Mouse (Mus musculus) myocyte (in vitro differentiated cells): Measurements from ENCODE around the gene Thumpd3. TPM values are rescaled to one million over a fixed set of nuclear protein-coding genes. Genes with fewer than 3 reads are reported as not detected.

Source experiments
- H3K27me3 ChIP-seq: one replicate; pipeline ENCODE4 v1.6.1; 2011; ENCODE audit not compliant: control insufficient read depth, insufficient read depth, insufficient read length
- H3K36me3 ChIP-seq: one replicate; pipeline ENCODE4 v1.6.1; 2011; ENCODE audit not compliant: control insufficient read depth, insufficient read depth
- H3K4me2 ChIP-seq: one replicate; pipeline ENCODE4 v1.6.1; 2011; ENCODE audit warnings: low read depth, control low read depth
- H3K4me3 ChIP-seq: one replicate; pipeline ENCODE4 v1.5.1; 2011; ENCODE audit warnings: mild to moderate bottlenecking, control low read depth, moderate library complexity
- H3K79me2 ChIP-seq: one replicate; pipeline ENCODE4 v1.6.1; 2011; ENCODE audit not compliant: control insufficient read depth, insufficient read depth
- H3ac ChIP-seq: one replicate; pipeline ENCODE4 v1.6.1; 2011; ENCODE audit not compliant: control insufficient read depth, insufficient read length
- CEBPB ChIP-seq: IDR thresholded peaks from 2 replicates; pipeline ENCODE4 v1.6.1; 2011; ENCODE audit warnings: mild to moderate bottlenecking, moderate library complexity; ENCODE audit not compliant: poor library complexity, insufficient read depth, severe bottlenecking
- E2F4 ChIP-seq: IDR thresholded peaks from one replicate; pipeline ENCODE4 v1.6.1; 2011; ENCODE audit warnings: mild to moderate bottlenecking, control low read depth, moderate library complexity; ENCODE audit not compliant: insufficient read depth
- MAX ChIP-seq: IDR thresholded peaks from one replicate; pipeline ENCODE4 v1.6.1; 2011; ENCODE audit warnings: low read depth, mild to moderate bottlenecking, control low read depth
- MYOD1 ChIP-seq, 3 experiments: IDR thresholded peaks; one replicate each; pipeline ENCODE4 v1.6.1; 2011; ENCODE audit warnings: control low read depth in 2 of 3, low read depth in 2 of 3, mild to moderate bottlenecking in 2 of 3, moderate library complexity in 1 of 3; ENCODE audit not compliant: insufficient read length in 2 of 3, control insufficient read depth in 1 of 3
- MYOG ChIP-seq, 3 experiments: IDR thresholded peaks; one replicate each; pipeline ENCODE4 v1.6.1; 2011; ENCODE audit warnings: control low read depth in 2 of 3, low read depth in 2 of 3, mild to moderate bottlenecking in 2 of 3; ENCODE audit not compliant: insufficient read length in 2 of 3, control insufficient read depth in 1 of 3, insufficient read depth in 1 of 3
- POLR2A ChIP-seq: IDR thresholded peaks from one replicate; pipeline ENCODE4 v1.6.1; 2011; ENCODE audit warnings: low read depth, mild to moderate bottlenecking, control low read depth, moderate library complexity; ENCODE audit not compliant: insufficient read length
- POLR2AphosphoS2 ChIP-seq: IDR thresholded peaks from one replicate; pipeline ENCODE4 v1.6.1; 2011; ENCODE audit warnings: low read depth, control low read depth; ENCODE audit not compliant: insufficient read length
- REST ChIP-seq: IDR thresholded peaks from one replicate; pipeline ENCODE4 v1.6.1; 2011; ENCODE audit warnings: mild to moderate bottlenecking, control low read depth, moderate library complexity; ENCODE audit not compliant: insufficient read depth, insufficient read length
- SRF ChIP-seq: IDR thresholded peaks from one replicate; pipeline ENCODE4 v1.6.1; 2011; ENCODE audit warnings: low read depth; ENCODE audit not compliant: control insufficient read depth, insufficient read length
- TCF12 ChIP-seq: IDR thresholded peaks from one replicate; pipeline ENCODE4 v1.6.1; 2011; ENCODE audit warnings: mild to moderate bottlenecking, control low read depth; ENCODE audit not compliant: poor library complexity, insufficient read depth, severe bottlenecking
- TCF3 ChIP-seq: IDR thresholded peaks from one replicate; pipeline ENCODE4 v1.6.1; 2011; ENCODE audit warnings: low read depth, control low read depth; ENCODE audit not compliant: insufficient read length
- USF1 ChIP-seq: IDR thresholded peaks from one replicate; pipeline ENCODE4 v1.6.1; 2011; ENCODE audit warnings: low read depth, mild to moderate bottlenecking, control low read depth, moderate library complexity
- polyA plus RNA-seq: library from polyadenylated mRNA; unstranded; fragments of >200 nt; fragmentation: generic; extraction: Trizol; gene quantifications from one replicate; pipeline ENCODE4 v1.2.1, GENCODE M21; 2012; ENCODE audit warnings: missing spikeins

The Thumpd3 gene
- polyA plus RNA-seq, 1 experiment, result 22.9 TPM

DNA sequence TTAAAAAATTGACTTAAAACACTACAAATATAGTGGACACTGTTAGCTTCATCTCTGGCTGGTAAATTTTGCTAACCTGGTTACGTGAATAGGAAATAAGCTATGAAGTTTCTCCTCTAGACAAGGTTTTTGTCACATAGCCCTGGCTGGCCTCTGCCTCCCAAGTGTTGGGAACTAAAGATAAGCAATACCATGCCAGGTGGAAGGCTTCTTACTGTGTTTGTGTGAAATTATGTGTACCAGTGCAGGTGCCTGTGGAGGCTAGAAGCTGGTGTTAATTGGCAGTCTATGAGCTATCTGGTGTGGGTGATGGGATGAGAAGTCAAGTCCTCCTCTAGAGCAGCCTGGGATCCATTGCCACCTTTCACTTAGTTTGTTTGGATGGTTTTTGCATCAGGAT lies 23.1 kb downstream of the Thumpd3 start:
- Histone ChIP-seq H3K4me2 (no peak overlapping the region), H3K79me2 (peaks cover 99% of the 10 kb centered on the region), H3K36me3 (peaks cover 70% of the 10 kb centered on the region), H3K27me3 (no peaks in the 10 kb centered on the region), H3ac (no peak overlapping the region), H3K4me3 (no peak overlapping the region)
- TF ChIP-seq CEBPB (no peak), POLR2A (no peak), REST (no peak), TCF3 (no peak), MAX (no peak), POLR2AphosphoS2 (no peak), TCF12 (no peak), MYOG (IDR thresholded peaks at IDR 0.05; ENCODE audit: control insufficient read depth in 1 of 3, insufficient read depth in 1 of 3, insufficient read length in 2 of 3, low read depth in 2 of 3) (no peak), MYOD1 (IDR thresholded peaks at IDR 0.05; ENCODE audit: control insufficient read depth in 1 of 3, insufficient read length in 2 of 3, low read depth in 2 of 3) (no peak), E2F4 (no peak), USF1 (no peak), SRF (no peak)

DNA sequence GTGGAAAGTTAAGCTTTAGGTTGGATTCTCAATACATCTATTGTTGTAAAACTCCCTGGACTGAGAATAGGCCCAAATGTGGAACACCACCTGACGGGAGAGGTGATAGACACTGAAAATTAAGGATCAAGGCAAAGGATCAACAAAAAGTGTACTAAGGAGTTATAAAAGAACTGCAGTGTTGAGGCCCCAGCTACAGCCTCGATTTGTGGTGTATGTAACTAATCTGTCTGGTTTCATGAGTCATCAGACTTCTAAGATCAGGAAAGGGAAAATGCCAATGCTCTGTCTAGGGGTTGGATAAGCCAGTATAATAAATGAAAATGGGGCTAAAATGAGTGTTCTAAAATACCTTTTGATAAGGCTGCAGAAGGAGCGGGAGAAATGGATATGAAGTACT lies 29.2 kb downstream of the Thumpd3 start:
- Histone ChIP-seq H3K27me3 (no peaks in the 10 kb centered on the region), H3K4me2 (peak overlapping the region; percentile 79), H3K4me3 (peak overlapping the region; percentile 76), H3ac (peak overlapping the region; percentile 89), H3K79me2 (peaks cover 84% of the 10 kb centered on the region), H3K36me3 (peaks cover 13% of the 10 kb centered on the region)
- TF ChIP-seq USF1, result no peak
- no peak for TF ChIP-seq MYOG (IDR thresholded peaks at IDR 0.05; ENCODE audit: control insufficient read depth in 1 of 3, insufficient read depth in 1 of 3, insufficient read length in 2 of 3, low read depth in 2 of 3)
- no peak for TF ChIP-seq REST
- TF ChIP-seq TCF3, result no peak
- TF ChIP-seq CEBPB, result no peak
- no peak for TF ChIP-seq POLR2A

DNA sequence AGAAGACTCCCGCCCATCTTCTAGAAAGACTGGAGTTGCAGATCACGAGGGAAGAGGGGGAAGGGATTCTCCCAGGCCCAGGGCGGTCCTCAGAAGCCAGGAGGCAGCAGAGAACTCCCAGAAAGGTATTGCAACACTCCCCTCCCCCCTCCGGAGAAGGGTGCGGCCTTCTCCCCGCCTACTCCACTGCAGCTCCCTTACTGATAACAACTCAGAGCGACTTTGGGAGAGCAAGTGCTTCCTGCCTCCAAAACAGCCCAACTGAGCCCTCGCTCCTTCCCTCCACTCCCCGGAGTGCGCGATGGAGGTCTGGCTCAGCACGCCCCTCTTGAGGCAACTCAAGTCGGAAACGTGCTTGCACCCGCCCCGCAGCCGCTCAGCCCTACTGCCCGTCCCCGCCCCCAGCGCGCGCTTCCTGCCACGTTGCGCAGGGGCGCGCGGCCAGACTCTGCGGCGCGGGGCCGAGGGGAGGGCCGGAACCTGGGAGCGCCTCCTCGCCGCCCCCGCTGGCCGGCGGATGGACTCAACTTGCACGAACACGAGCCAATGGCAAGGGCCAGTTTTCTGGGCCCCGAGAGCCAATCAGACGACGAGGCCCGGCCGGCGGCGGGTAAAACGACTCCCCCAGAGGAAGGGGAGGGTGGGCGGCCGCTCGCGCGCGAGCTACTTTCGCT lies 30.1 kb downstream of the Thumpd3 start:
- no peaks in the 10 kb centered on the region for H3K27me3 ChIP-seq
- H3K4me3 ChIP-seq, result peak overlapping the region; percentile 76
- H3ac ChIP-seq, result peak overlapping the region; percentile 89
- H3K36me3 ChIP-seq, result peaks cover 10% of the 10 kb centered on the region
- peak overlapping the region; percentile 79 for H3K4me2 ChIP-seq
- TF ChIP-seq MYOD1 (IDR thresholded peaks at IDR 0.05; ENCODE audit: control insufficient read depth in 1 of 3, insufficient read length in 2 of 3, low read depth in 2 of 3) (peak in 1 of 3 experiments; percentile 22), REST (no peak), CEBPB (peak; percentile 92), TCF3 (no peak), POLR2AphosphoS2 (peak; percentile 92), POLR2A (peak; percentile 66), MAX (no peak), USF1 (peak; percentile 68), E2F4 (peak; percentile 68), SRF (no peak), MYOG (IDR thresholded peaks at IDR 0.05; ENCODE audit: control insufficient read depth in 1 of 3, insufficient read depth in 1 of 3, insufficient read length in 2 of 3, low read depth in 2 of 3) (peak in 1 of 3 experiments; percentile 15)
- H3K79me2 ChIP-seq, result peaks cover 84% of the 10 kb centered on the region

DNA sequence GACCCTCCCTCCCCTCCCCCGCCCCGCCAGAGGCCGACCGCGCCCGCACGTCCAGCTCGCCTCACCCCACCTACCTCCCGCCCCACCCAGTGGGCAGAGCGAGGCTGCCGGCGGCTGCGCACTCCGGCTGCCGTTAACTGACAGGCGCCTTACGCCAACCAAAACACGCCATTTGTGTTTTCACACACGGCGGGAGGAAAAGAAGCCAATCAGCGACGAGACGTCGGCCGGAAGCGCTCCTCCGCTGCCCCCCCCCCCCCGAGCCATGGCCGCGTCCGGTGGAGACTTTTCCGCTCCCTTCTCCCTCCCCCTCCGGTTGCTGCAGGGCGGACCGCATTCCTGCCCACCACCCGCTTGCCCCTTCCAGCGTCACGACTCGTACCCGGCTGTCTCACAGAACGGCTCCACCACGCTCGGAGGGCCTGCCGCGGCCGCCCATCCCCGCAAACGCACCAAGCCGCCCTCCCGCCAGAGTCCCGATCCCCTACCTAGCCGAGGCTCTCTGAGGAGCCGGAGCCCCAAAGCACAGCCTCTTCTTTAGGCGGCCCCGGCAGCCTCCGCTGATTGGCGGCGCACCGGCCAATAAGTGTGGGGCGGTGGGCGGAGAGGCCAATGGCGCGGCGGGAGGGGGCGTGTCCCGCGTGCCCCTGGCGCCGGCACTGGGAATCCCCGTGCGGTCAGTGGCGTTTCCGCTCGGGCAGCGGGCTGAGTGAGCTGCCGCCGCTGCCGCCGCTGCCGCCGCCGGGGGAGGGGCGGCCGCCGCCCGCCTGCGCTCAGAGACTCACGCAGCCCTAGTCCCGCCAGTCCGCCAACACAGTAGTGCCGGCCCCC lies 30.9 kb downstream of the Thumpd3 start, which contains the start of gene Setd5:
Setd5 (plus strand) TSS at position 680 of the 831 bp plus-strand sequence.
- peaks cover 84% of the 10 kb centered on the region for H3K79me2 ChIP-seq
- peak within 1 kb of the TSS; percentile 79 for H3K4me2 ChIP-seq
- TF ChIP-seq E2F4, result peak; percentile 90
- no peak for TF ChIP-seq REST
- no peak for TF ChIP-seq USF1
- TF ChIP-seq MYOD1 (IDR thresholded peaks at IDR 0.05; ENCODE audit: control insufficient read depth in 1 of 3, insufficient read length in 2 of 3, low read depth in 2 of 3), result peak in 1 of 3 experiments; percentile 19
- TF ChIP-seq POLR2A, result peak; percentile 62
- TF ChIP-seq SRF, result peak; percentile 68
- TF ChIP-seq TCF12, result no peak
- TF ChIP-seq CEBPB, result no peak
- TF ChIP-seq MYOG (IDR thresholded peaks at IDR 0.05; ENCODE audit: control insufficient read depth in 1 of 3, insufficient read depth in 1 of 3, insufficient read length in 2 of 3, low read depth in 2 of 3), result peak in 1 of 3 experiments; percentile 10
- TF ChIP-seq MAX, result no peak
- no peak for TF ChIP-seq TCF3
- peak; percentile 61 for TF ChIP-seq POLR2AphosphoS2
- peaks cover 7% of the 10 kb centered on the region for H3K36me3 ChIP-seq
- peak within 1 kb of the TSS; percentile 76 for H3K4me3 ChIP-seq
- H3ac ChIP-seq, result peak within 1 kb of the TSS; percentile 89
- no peaks in the 10 kb centered on the region for H3K27me3 ChIP-seq
